Mouse (Mus musculus): Measurements from ENCODE around the gene Gm27021.

The Gm27021 gene

DNA sequence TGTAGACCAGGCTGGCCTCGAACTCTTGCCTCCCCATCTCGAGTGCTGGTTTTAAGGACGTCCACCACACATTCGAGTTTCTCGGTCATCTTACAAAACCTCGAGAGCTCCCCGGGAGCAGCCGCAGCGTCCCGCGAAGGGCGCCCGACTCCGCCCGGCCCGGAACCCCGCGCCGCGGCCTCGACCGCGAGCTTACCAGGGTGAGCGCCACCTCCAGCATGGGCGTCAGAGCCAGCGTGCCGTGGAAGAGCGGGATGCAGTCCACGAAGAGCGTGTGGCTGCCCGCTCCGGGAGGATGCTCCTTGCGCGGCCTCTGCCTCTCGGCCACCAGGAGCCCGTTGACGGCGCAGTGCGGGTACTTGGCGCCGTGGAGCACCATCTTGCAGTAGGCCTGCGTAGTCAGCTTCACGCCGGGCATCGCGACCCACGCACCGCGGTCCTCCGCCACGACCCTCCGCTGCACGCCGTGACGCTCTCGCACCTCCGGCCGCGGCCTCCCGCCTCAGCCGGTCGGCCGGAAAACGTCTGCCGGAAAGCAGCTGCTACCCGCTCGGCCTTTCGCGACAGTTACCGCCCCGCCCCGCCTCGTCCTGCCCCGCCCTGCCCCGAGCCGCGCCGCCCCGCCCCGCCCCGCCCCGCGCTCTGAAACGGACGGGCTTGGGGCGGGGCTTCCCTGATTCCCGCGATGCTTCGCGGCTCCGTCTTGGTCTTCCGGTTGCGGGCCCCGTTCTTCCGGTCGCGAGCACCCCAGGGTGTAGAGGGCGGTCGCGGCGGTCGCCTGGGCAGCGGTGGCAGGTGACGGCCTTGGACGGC lies at the start of gene Gm27021, which contains the start of gene Cox4i1:
Gm27021 (minus strand) TSS at position 519 of the 813 bp plus-strand sequence.
Cox4i1 (plus strand) TSS at position 662 of the 813 bp plus-strand sequence.
- peak; percentile 88 for DNase-seq (ENCODE audit: low spot score)

DNA sequence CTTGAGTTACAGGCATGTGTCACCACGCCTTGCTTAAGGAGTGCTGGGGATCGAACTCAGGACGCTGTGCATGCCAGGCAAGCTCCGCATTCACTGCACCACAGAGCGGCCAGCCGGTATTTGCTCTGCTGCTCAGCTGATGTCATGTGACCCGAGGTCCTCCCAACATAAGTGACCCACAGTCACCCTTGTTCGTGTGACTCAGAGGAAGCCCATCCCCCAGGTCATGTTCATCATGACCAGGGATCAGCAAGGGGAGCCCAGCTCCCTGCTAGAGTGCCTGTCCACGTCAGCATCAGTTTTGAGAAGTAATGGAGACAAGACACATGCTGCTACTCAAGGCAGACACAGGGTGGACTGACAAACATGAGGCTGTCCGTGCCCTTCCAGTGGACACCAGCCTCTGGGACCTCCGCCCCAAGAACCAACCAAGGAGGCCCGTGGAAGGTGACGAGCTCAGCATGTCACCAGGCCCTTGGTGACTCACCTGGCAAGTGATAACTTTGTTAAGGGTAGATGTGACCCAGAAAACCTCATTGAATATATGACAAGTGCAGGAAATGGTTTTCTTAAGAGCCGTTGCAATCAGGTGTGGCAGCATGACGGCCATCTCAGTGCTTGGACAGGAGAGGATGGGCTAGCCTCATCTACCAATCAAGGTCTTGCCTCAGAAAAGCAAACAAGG lies 48.3 kb upstream of the Gm27021 start:
- no peak for DNase-seq (ENCODE audit: low spot score)

DNA sequence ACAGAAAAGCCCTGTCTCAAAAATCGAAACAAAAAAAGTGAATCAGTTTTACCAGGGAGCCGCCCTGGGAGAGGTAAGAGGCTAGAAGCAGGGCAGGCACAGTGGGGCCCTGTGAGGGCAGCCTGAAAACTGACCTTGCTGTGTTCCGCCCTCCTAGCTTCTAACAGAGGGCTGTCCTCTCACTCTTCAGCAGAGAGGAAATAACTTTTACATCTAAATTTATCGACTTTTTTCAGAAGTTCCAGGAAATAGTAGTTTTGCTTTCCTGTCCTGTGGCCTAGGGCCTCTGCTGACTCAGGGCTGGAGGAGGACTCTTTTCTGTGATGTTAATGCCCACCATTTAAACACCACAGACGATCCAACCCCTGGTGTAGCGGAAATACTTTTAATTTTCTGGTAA lies 47.3 kb upstream of the Gm27021 start:
- no peak for DNase-seq (ENCODE audit: low spot score)

DNA sequence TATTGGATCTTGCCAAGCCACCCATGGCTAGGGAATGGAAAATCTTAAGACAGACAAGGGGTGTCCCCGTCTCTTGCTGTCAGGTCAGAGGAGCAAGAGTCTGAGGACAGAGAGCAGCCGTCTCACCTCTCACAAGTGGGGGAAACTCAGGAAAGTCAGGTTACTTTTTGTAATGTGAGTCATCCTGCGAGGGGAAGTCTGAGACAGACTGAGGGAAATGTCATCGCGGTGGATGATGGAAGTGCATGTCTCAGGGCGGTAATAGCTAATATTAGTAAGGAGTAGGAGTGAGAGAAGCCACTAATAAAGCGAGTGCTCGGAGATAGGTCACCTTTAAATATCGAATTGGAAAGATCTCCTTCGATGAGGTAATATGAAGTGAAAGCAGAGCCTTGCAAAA lies 41.3 kb upstream of the Gm27021 start:
- no peak for DNase-seq (ENCODE audit: low spot score)

DNA sequence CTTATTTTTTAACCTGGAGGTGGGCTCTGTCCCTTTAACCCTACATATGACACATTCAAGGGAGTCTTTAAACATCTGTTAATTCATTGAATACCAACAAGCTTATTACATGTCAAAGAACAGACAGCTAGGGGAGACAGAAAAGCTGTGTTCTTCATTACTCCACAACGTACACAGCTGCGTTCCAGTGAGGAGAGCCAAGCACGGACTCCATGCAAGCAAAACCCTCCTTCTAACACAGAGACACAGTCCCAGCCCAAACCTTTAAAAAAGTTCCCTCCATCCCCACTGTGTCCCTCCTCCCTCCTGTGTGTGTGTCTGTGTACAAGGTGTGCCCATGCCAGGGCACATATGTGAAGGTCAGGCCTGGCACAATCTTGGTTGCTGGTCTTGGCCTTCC lies 38.3 kb upstream of the Gm27021 start:
- DNase-seq (ENCODE audit: low spot score): no peak

DNA sequence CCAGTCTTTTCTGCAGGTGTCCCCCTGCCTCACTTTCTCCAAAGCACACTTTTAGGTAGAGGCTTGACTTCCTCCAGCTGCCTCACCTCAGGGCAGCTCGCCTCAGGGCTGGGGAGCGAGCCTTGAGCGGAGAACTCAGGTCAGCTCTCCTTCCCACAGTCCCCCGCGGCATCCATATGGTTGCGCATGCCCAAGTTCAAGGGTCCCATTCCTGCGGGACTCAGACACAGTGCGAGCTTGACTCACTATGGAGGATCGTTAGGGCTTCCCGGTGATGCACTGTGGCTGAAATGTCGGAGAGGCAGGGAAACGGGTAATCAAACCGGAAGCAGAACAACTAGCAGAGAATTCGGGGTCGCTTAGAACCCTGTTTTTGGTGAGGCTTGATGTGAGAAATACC lies 37.3 kb upstream of the Gm27021 start:
- no peak for DNase-seq (ENCODE audit: low spot score)

DNA sequence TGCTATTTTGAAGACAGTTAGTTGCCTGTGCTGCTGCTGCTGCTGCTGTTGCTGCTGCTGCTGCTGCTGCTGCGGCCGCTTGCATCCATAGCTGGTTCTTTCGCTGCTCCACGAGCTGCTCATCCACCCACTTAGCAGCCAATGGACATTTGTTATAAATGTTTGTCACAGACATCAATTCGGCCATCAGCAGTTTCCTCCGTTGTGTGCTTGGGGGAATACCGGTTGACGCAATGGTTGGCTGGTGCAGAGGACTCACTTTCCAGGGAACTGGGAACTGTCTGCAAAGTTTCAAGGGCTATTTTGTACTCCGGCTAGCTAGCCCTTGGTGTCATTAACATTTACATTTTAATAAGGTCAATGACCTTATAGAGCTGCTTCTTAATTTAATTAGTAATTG lies 36.3 kb upstream of the Gm27021 start:
- DNase-seq (ENCODE audit: low spot score): no peak

DNA sequence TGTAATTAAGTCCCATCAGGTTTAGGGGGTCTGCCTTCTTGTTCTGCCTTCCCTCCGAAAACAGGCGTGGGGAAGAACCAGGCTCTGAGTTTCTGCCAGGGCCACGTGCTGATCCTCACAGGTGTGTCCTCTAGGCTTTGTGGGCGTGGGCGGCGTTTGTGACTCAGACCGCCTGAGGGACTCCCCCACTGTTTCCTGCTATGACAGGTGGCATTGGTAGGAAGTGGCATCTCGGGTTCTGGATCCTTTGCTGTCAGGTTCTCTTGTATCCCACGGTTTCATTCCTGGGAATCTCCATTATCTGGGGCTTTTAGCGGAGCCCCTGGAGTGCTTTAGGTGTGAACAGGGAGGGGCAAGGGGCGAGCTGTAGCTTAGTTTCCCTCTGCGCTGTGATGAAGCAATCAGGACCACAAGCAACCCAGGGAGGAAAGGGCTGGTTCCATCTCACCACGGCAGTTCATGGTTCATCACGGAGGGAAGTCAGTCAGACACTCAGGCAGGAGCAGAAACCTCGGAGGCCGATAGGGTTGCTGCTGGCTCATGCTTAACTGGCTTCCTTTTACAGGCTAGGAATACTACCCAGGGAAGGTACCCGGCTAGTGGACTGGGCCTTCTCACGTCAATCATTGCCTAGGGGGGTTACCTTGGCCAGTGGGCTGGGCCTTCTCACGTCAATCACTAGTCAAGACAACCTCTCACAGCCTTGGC lies 34.0 kb upstream of the Gm27021 start:
- DNase-seq (ENCODE audit: low spot score): no peak

DNA sequence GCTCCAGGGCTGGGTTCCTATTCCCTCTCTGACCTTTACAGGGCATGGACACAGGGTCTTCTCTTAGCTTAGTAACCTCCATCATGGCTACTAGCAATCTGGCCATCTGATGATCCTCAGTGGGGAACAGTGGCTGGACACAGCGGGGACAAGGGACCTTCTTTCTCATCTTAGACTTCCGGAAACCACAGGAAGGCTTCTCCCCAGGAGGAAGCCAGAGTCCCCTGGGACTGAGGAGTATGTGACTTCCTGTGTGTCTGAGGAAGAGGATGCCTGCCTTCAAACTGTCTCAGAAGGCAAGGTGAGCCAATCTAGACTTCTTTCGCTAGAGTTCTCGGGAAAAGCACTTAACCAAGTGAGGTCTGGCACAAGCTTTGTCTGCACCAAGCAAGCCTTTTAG lies 32.2 kb upstream of the Gm27021 start:
- DNase-seq (ENCODE audit: low spot score): no peak

DNA sequence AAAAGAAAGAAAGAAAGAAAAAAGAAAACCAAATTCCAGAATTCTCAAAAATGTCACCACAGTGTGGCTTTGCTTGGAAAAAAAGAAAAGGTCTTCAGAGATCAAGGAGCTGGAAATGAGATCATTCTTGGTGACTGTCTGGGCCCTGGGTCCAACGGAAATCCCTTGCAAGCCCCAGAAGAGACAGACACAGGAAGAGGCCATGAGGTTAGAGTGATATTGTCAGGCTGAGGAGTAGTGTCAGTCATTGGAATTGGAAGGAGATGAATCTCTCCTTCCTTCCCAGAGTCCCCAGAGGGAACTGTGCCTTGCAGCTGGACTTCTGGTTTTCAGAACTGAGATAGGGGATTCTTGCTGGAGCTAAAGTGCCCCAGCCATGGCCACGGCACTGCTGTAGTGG lies 31.7 kb upstream of the Gm27021 start:
- DNase-seq (ENCODE audit: low spot score): no peak

DNA sequence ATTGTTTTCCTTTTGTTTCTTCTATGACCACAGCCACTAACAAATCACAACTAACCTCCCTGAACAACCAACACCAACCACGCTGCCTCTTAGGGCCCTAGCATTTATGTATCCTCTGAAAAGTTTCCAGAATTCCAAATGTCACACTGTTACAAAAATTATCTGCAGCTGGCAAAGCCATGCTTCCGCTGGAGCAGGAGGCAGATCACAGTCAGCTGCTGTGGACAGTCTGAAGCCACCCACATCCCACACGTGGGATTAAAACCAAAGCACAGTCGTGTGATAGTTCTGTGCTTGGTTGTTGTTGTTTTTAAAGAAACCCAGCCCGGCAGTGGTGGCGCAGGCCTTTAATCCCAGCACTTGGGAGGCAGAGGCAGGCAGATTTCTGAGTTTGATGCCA lies 31.2 kb upstream of the Gm27021 start:
- no peak for DNase-seq (ENCODE audit: low spot score)

DNA sequence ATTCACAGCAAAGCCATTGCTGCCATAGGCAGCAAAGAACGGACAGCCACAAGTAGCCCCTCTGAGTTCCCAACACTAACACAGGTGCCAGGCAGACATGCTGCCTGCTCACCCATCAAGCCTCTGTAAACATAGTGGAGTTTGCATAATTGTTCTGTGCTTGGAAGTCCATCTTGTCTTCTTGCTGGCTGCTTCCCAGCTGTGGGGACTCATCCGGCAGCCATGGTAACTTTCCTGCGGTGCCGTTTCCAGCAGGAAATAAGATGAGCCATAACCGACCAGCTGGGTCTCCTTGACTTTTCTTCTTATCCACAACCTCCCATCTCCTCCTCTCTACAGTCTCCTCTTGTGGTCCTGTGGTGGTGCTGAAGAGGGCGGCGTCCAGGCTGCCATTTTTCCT lies 30.5 kb upstream of the Gm27021 start:
- no peak for DNase-seq (ENCODE audit: low spot score)

DNA sequence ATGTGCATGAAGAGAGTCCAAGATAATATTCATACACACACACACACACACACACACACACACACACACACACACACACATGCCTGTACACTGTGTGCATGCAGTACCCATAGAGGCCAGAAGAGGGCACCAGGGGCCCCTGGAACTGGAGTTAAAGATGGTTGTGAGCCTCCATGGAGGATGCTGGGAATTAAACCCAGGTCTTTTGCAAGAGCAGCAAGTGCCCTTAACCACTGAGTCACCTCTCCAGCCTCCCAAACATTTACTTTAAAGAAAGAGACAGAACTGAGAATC lies 30.0 kb upstream of the Gm27021 start:
- no peak for DNase-seq (ENCODE audit: low spot score)

DNA sequence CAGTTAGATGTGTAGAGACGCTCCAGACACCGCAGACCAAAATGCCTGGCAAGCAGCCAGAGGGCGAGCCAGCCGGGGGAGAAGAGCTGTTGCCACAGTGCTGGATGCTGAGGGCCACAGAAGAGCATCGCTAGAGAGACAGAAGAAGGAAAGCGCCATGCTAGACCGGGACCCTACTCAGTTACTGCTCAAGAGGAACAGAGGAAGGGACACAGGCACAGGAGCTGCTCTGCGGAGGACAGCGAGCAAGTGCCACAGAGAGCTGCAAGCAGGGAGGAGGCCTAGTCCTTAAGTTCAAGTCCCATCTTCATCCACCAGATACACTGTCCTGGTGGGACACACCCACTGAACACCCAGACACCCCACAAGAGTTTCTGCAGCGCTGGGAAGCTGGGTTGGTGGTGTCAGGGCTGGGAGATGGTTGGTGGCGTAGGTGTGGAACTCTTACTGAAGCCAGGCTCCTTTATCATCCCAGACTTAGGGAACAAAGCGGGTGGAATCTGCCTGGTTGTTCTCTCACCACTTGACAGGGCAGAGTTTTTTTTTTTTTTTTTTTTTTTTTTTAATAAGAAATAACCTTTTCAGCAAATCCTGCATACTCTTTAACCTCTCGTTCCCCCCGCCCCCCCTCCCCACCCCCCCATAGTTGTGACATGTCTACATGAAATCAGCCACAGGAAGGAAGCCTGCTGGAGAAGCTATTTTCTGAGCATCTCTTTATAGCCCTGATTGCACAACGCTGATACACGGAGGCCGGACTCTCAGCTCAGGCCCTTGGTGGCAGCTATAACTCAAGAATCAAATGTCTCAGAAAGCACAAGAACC lies 29.5 kb upstream of the Gm27021 start:
- no peak for DNase-seq (ENCODE audit: low spot score)

DNA sequence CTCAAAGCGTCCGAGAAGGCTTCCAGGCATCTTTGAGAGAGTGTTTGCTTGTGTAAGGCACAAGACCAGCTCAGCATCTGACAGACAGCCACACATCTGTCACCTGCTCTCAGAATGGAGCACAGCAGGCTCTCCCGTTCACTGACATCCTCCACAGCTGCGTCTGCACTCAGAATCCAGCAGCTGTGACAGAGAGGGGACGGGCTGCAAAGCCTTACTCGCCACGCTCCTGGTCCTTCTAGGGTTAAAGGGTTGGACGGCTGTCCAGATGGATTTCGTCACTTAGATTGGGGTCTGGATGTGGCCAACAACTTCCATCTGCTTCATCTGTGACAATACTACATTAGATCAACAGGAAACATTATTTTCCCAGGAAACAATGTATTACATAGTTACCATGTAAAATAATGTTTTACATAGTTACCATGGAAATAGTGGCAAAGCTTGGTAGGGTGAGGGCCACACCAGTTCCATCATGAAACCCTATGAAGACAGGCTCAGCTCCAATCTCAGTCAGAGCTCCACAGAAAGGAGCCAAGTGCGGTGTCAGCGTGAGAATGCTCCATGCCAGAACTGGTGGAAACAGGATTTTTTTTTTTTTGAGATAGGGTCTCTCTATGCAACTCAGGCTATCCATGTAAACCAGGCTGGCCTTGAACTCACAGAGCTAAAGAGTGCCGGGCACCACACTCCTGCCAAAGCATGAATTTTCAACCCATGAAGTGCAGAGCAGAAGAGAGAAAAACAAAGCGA lies 28.7 kb upstream of the Gm27021 start:
- no peak for DNase-seq (ENCODE audit: low spot score)

DNA sequence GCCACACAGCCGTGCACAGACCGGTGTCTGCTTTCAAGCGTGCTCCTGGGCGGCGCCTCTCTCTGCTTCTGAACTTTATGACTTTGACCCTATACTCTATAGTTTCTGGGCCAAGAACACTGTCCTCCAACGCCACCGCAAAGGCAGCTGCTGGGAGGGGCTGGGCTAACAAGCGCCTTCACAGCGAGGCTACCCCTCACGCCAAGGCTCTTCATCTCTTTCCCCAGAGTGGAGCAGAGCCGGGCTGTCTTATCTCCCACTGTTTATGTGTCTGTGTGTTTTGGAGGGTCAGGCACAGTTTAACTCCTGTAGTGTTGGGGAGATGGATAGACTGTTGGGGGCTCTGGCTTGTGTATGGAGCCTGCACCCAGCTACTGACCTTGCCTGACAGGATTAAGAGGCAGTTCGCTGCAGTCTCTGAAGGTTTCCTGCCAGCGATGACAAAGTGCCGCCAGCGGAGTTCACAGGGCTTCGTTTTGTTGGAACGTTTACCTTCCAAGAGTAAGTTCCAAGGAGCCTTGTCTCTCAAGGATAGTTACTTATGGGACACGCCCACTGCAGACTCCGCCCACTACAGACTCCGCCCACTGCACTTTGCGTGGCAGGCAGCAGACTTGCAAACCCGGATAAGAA lies 26.1 kb upstream of the Gm27021 start:
- DNase-seq (ENCODE audit: low spot score): peak; percentile 51

DNA sequence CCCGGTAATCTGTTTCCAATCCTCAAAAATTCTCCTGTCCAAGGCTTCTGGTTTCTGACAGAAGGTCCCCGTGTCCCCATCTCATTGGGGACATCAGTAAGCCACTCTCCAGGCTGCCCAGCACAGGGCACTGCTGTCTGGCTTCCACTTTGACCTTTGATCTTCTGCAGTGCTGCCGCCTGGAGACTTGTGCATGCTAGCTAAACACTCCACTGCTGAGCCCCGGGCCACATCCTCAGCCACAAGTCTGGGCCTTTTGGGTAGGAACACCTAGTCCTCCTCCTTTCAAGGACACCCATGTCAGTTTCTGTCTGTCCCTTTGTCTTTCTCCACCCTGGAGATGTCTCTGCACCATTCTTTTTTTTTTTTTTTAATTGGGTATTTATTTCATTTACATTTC lies 25.1 kb upstream of the Gm27021 start:
- no peak for DNase-seq (ENCODE audit: low spot score)

DNA sequence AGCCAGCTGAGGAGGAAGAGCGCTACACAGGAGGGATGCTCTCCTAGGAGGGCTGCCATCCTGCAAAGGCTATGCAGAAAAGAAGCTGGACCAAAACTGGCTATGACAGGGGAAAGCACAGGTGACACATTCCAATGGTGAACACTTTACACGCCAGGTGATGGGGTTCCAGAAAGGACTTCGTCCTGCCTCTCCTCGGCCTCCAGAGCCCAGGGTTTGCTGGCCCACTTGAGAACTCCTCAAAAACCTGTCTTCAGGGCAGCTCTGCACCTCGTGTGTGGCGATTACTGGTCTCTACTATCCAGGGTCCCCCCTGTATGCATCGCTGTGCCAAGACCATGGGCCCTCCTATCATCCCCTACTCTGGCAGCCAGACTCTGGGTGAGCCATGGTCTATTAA lies 20.6 kb upstream of the Gm27021 start:
- no peak for DNase-seq (ENCODE audit: low spot score)

DNA sequence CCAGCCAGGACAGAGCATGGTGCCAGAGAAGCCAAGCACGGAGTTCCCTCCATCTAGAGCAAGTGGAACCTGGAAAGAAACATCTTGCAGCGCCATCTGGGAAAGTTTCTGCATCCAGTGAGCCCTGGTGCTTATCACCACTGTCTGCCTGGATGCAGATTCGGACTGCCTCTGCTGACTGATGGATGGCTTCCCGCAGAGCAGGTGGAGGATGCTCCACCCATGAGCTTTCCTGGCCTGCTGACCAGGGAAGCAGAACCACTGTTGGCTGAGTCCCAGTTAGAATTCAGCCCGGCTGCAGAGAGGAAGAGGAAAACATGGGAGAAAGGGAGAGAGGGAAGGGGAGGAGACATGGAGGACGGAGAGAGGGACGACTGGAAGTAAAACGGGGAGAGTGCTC lies 19.9 kb upstream of the Gm27021 start:
- no peak for DNase-seq (ENCODE audit: low spot score)

DNA sequence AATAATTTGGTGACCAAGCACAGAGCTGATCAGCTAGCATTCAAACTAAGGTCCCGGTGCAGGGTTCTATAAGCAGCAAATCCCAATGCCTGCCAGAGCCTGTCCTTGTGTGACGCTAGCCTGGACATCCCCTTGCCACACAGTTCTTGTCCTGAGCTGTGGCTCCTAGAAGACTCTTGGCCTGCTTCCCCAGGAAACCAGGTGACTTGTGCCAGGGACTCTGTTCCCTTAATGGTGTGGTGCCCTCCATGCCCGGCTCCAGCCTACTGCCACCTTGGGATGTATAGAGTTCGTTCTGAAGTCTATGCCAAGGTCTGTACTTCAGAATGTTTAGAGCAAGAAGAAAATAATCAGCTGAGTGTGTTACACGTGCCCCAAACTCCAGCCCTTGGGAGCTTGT lies 18.7 kb upstream of the Gm27021 start:
- DNase-seq (ENCODE audit: low spot score): no peak

DNA sequence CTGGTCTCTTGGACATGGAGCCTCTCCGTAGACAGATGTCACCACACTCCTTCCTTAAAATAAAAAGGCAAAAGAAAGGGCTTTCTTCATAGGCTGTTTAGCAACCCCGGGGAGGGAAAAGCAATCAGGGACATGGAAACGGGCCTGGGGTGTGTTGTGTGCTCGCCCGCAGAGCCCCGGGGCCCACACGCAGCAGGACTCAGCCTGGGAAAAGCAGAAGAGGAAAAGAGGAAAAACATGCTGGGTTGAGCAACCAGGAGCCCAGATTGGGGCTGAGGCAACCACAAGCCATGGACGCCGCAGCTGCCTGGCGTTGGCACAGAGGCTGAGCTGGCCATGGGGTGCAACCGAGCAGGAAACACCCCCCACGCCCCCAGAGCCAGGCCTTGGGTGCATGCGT lies 18.2 kb upstream of the Gm27021 start:
- DNase-seq (ENCODE audit: low spot score): no peak

Measured in urinary bladder, postnatal 25 days (tissue).